Mouse (Mus musculus): ENCODE data around the gene Ddx55.
"Not testable (repeated sequence)": the region's sequence is repeated elsewhere in the genome, so short reads cannot be mapped to it uniquely, and the experiment has no call there.

The Ddx55 gene

GRCm38 (mm10) chr5:124538813-124539792 lies 13.6 kb upstream of the Ddx55 start:
- peak; percentile 38 to 71 for DNase-seq (ENCODE audit: low spot score in 2 of 2)

- no peak for DNase-seq (ENCODE audit: low spot score in 2 of 2)
Observed at GRCm38 (mm10) chr5:124539905-124540304, 12.8 kb upstream of the Ddx55 start.

GRCm38 (mm10) chr5:124540383-124540786 lies 12.3 kb upstream of the Ddx55 start, which contains the start of gene Tmed2:
TSS of gene Tmed2 (plus strand) at chr5:124540695.
- DNase-seq (ENCODE audit: low spot score in 2 of 2) = peak; percentile 84 to 94

GRCm38 (mm10) chr5:124540905-124541601 lies 11.6 kb upstream of the Ddx55 start:
- peak; percentile 73 to 76 for DNase-seq (ENCODE audit: low spot score in 2 of 2)

- DNase-seq (ENCODE audit: low spot score in 2 of 2) = no peak
Observed at GRCm38 (mm10) chr5:124541602-124541973, 11.1 kb upstream of the Ddx55 start.

GRCm38 (mm10) chr5:124550737-124551136 lies 1.9 kb upstream of the Ddx55 start:
- not testable (repeated sequence) for DNase-seq (ENCODE audit: low spot score in 2 of 2)

GRCm38 (mm10) chr5:124551349-124552093 lies 1.1 kb upstream of the Ddx55 start:
- DNase-seq (ENCODE audit: low spot score in 2 of 2) = not testable (repeated sequence)

- DNase-seq (ENCODE audit: low spot score in 2 of 2) = no peak
Observed at GRCm38 (mm10) chr5:124552094-124552472, 581 bp upstream of the Ddx55 start.

- DNase-seq (ENCODE audit: low spot score in 2 of 2) = no peak
Observed at GRCm38 (mm10) chr5:124553607-124554006, 943 bp downstream of the Ddx55 start.

- no peak for DNase-seq (ENCODE audit: low spot score in 2 of 2)
Observed at GRCm38 (mm10) chr5:124555145-124555544, 2.5 kb downstream of the Ddx55 start.

GRCm38 (mm10) chr5:124571068-124571467 lies 18.4 kb downstream of the Ddx55 start:
- no peak for DNase-seq (ENCODE audit: low spot score in 2 of 2)

- DNase-seq (ENCODE audit: low spot score in 2 of 2) = no peak
Observed at GRCm38 (mm10) chr5:124575467-124575866, 22.8 kb downstream of the Ddx55 start.

GRCm38 (mm10) chr5:124578633-124579317 lies 26.1 kb downstream of the Ddx55 start, which contains the start of the genes Eif2b1 and Gtf2h3:
TSS of gene Eif2b1 (minus strand) at chr5:124579131.
TSS of gene Gtf2h3 (plus strand) at chr5:124579140.
- DNase-seq (ENCODE audit: low spot score in 2 of 2) = peak; percentile 87 to 96

GRCm38 (mm10) chr5:124582515-124582914 lies 29.9 kb downstream of the Ddx55 start:
- DNase-seq (ENCODE audit: low spot score in 2 of 2) = peak in 1 of 2 experiments; percentile 23

- no peak for DNase-seq (ENCODE audit: low spot score in 2 of 2)
Observed at GRCm38 (mm10) chr5:124592768-124593167, 40.1 kb downstream of the Ddx55 start.

GRCm38 (mm10) chr5:124598224-124599174 lies 45.8 kb downstream of the Ddx55 start:
- DNase-seq (ENCODE audit: low spot score in 2 of 2) = peak; percentile 31 to 84

- DNase-seq (ENCODE audit: low spot score in 2 of 2) = not testable (repeated sequence)
Observed at GRCm38 (mm10) chr5:124599726-124600125, 47.1 kb downstream of the Ddx55 start.

GRCm38 (mm10) chr5:124602349-124602748 lies 49.7 kb downstream of the Ddx55 start:
- DNase-seq (ENCODE audit: low spot score in 2 of 2) = peak; percentile 41 to 70

GRCm38 (mm10) chr5:124604296-124604695 lies 51.6 kb downstream of the Ddx55 start:
- no peak for DNase-seq (ENCODE audit: low spot score in 2 of 2)
